Mouse (Mus musculus): Measurements from ENCODE around the gene Arhgap40. TPM values are rescaled to one million over a fixed set of nuclear protein-coding genes. Genes with fewer than 3 reads are reported as not detected.

The Arhgap40 gene
- total RNA-seq, 2 experiments from 2014 or later, result 0.14 TPM; not detected in 1

GRCm38 (mm10) chr2:158519800-158520199, 7.2 kb downstream of the Arhgap40 start:
- intact Hi-C loops (cut with DNase I), result no loop called here
- H3K4me3 ChIP-seq, result no peak overlapping the region
- no peak for DNase-seq
- H3K27ac ChIP-seq, result no peak overlapping the region
- no peak for TF ChIP-seq CTCF (IDR thresholded peaks at IDR 0.05)

GRCm38 (mm10) chr2:158523060-158523459, 10.5 kb downstream of the Arhgap40 start:
- H3K4me3 ChIP-seq, result no peak overlapping the region
- intact Hi-C loops (cut with DNase I), result no loop called here
- no peak overlapping the region for H3K27ac ChIP-seq
- no peak for TF ChIP-seq CTCF (IDR thresholded peaks at IDR 0.05)
- DNase-seq, result no peak

GRCm38 (mm10) chr2:158524129-158524860, 11.7 kb downstream of the Arhgap40 start:
- no peak overlapping the region for H3K4me3 ChIP-seq
- DNase-seq, result no peak
- no peak overlapping the region for H3K27ac ChIP-seq
- intact Hi-C loops (cut with DNase I), result no loop called here
- no peak for TF ChIP-seq CTCF (IDR thresholded peaks at IDR 0.05)

GRCm38 (mm10) chr2:158534090-158534489, 21.5 kb downstream of the Arhgap40 start:
- Histone ChIP-seq H3K4me3 (no peak overlapping the region), H3K27ac (no peak overlapping the region)
- peak; percentile 85 for TF ChIP-seq CTCF (IDR thresholded peaks at IDR 0.05)
- DNase-seq, result peak; percentile 46
- intact Hi-C loops (cut with DNase I), result no loop called here

GRCm38 (mm10) chr2:158534559-158534958, 22.0 kb downstream of the Arhgap40 start:
- Histone ChIP-seq H3K4me3 (no peak overlapping the region), H3K27ac (no peak overlapping the region)
- no peak for DNase-seq
- intact Hi-C loops (cut with DNase I), result no loop called here
- no peak for TF ChIP-seq CTCF (IDR thresholded peaks at IDR 0.05)

DNA sequence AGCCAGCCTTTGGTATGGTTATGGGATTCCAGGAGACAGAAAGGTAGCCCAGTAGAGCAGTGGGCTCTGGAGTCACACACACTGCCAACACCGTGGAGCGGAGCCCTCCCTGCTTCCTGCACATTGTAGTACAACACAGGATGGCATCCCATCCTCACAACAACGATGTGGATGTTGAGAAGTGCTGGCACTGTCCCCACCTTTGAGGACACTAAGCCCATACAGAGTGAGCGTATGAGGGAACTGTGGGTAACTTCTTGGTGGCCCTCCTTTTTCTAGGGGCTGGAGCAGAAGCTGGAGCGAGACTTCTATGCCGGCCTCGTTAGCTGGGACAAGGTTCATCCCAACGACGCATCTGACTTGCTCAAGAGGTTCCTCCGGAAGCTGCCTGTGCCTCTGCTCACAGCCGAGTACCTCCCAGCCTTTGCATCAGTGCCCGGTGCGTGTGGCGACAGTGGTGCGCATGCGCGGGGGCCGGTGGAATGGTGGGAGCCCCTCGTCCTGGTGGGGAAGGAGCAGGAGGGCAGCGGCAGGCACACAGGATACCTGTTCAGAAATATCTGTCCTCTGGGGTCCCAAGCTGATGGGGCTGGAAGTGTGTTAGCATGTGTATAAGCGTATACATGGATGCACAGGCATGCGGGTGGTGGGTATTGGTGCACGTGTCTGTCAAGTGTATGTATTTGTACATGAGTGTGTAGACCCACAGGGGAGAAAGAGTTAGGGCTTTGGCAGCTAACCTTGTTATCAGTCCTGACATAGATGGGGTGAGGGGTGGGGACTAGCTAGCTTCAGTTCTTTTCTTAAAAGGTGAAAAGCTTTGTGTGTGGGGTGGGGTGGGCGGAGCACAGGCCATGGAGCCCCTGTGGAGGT, 27.1 kb downstream of the Arhgap40 start:
- H3K27ac ChIP-seq, result no peak overlapping the region
- H3K4me3 ChIP-seq, result no peak overlapping the region
- intact Hi-C loops (cut with DNase I), result no loop called here
- TF ChIP-seq CTCF (IDR thresholded peaks at IDR 0.05), result no peak
- no peak for DNase-seq

GRCm38 (mm10) chr2:158541286-158541685, 28.7 kb downstream of the Arhgap40 start:
- Histone ChIP-seq H3K4me3 (no peak overlapping the region), H3K27ac (no peak overlapping the region)
- DNase-seq, result no peak
- intact Hi-C loops (cut with DNase I), result no loop called here
- TF ChIP-seq CTCF (IDR thresholded peaks at IDR 0.05), result no peak

DNA sequence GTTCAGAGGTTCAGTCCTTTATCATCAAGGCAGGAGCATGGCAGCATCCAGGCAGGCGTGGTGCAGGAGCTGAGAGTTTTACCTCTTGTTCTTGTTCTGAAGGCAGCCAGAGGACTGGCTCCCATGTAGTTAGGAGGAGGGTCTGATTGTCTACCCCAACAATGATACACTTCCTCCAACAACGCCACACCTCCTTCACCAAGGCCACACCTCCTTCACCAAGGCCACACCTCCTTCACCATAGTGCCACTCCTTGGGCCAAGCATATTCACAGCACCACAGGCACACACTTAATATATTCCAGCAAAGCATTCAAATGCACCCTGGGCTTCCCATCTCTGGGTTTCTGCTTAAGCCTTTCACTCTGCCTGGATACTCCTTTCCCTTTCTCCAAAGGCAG, 32.7 kb downstream of the Arhgap40 start:
- no peak for TF ChIP-seq CTCF (IDR thresholded peaks at IDR 0.05)
- no peak overlapping the region for H3K27ac ChIP-seq
- intact Hi-C loops (cut with DNase I), result no loop called here
- H3K4me3 ChIP-seq, result no peak overlapping the region
- DNase-seq, result no peak

DNA sequence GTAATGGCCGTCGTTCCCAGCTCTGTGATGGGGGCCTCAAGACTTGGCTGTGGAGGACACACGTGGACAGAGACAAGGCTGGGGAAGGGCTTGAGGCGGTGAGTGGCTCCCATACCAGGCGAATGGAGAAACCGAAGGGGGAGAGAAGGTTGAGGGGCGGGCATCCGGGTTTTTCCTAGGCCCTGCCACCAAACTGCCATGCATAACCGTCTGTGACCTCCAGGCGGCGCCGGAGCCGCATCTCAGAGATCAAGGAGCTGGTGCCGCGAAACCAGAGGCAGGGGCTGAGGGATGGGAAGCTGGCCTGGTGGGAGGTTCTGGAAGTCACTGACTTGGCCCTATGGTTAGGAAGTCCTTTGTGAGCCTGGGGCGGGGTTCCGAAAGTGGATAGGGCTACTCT, 34.2 kb downstream of the Arhgap40 start:
- intact Hi-C loops (cut with DNase I), result no loop called here
- DNase-seq, result peak; percentile 70
- TF ChIP-seq CTCF (IDR thresholded peaks at IDR 0.05), result peak; percentile 90
- H3K4me3 ChIP-seq, result no peak overlapping the region
- H3K27ac ChIP-seq, result no peak overlapping the region

GRCm38 (mm10) chr2:158550067-158550466, 37.5 kb downstream of the Arhgap40 start:
- intact Hi-C loops (cut with DNase I), result loop anchor here (1.0 to 2.0 kb wide), 2 partner anchors 79 to 91 kb away; no protein-coding TSS in a partner anchor
- no peak overlapping the region for H3K4me3 ChIP-seq
- no peak overlapping the region for H3K27ac ChIP-seq
- TF ChIP-seq CTCF (IDR thresholded peaks at IDR 0.05), result peak; percentile 88
- peak; percentile 82 for DNase-seq

DNA sequence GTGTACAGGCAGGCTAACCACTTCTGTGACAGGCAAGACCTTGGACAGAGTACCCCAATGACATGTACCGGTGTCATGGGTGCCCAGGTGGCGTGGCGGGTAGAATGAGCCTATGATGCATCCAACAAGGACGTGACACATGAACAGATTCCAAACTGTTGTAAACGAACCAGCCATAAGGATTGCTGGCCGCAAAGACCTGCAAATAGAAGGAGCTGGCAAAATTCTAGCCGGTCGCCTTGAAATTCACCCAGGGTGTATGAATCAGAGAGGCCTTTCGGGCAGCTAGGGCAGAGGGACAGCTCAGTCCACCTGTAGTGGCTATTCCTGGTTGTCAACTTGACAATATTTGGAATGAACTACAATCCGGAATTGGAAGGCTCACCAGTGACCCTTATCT, 41.8 kb downstream of the Arhgap40 start:
- DNase-seq, result no peak
- intact Hi-C loops (cut with DNase I), result no loop called here
- no peak overlapping the region for H3K27ac ChIP-seq
- TF ChIP-seq CTCF (IDR thresholded peaks at IDR 0.05), result no peak
- no peak overlapping the region for H3K4me3 ChIP-seq

DNA sequence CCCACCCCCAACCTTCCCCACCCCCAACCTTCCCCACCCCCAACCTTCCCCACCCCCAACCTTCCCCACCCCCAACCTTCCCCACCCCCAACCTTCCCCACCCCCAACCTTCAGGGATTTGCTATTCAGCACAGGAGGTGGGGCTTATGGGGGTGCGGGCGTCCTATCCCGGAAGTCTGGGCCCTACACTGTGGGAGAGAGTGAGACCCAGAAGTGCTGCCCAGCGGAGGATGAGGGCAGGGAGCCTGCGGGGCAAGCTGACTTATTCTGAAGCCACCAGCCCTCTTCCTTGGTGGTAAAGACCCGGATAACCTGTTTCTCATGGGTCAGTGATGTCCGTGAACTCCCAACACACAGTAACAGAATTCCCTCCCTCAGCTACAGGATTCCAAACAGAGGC, 42.7 kb downstream of the Arhgap40 start:
- no peak for TF ChIP-seq CTCF (IDR thresholded peaks at IDR 0.05)
- Histone ChIP-seq H3K27ac (no peak overlapping the region), H3K4me3 (peak overlapping the region; percentile 56)
- intact Hi-C loops (cut with DNase I), result no loop called here
- peak; percentile 43 for DNase-seq

DNA sequence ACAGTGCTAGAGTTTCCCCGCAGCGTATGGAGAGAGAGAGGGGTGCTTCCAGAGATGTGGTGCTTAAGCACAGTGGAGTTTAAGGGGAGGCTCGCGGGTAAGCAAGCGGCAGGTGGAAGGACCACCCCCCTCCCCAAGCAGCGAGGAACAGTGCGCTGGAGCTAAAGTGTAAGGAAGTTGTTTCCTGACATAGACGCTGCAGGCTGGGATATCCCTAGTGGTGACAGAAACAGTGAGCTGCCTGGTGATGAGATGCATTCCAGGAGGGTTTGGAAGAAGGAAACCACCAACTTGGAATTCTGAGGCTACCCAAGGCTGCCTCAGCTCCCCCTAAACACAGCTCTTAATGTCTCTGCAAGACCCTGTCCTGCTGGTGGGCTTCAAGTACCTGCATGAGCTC, 43.2 kb downstream of the Arhgap40 start:
- no peak for DNase-seq
- no peak for TF ChIP-seq CTCF (IDR thresholded peaks at IDR 0.05)
- no peak overlapping the region for H3K27ac ChIP-seq
- intact Hi-C loops (cut with DNase I), result no loop called here
- peak overlapping the region; percentile 56 for H3K4me3 ChIP-seq

Measured in gastrocnemius, adult 2 months (tissue).